ENCODE assay signal across 10 mouse cellular contexts in the genomic region with DNA sequence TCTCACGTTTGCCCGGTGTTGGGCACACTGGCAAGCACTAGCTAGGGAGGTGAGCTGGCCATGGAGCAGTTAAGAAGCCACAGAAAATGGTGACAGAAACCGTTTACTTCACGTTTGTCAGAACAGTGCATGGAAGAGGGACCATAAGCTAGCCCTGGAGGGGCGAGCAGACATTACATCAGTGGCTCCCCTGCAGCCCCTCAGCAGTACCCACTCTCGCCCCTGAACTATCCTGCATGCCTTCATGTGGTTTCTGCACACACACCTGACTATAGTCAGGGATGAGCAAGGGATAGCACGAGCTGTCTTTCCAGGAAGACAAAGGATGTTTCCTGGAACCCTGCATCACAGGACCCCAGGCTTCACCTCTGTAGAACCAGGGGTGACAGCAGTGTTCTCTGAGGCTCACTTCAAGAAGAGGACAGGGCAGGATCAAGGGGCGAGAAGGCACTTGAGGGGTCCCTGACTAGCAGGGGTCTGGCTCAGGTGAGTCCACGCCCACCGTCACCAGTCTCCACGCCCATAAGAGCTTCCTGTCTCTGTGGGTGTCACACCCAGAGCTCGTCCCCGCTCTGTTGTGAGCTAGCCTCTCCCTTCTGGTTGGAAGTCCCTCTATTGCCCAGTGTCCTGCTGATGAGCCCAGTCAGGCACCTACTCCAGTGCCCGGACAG. TPM values are rescaled to one million over a fixed set of nuclear protein-coding genes. Genes with fewer than 3 reads are reported as not detected.
DNase-seq lines count a peak whose midpoint lies in the region; ATAC-seq lines count a peak whose summit lies in the region.
"Had no signal": no experiment of that assay in that cellular context is flagged by ENCODE, and none has a peak within 500 bp of the region (broad histone marks: within the 10 kb centered on the region; RNA-seq: fewer than 3 reads in every experiment).

No protein-coding gene starts in this region.

- ATAC-seq in heart, embryonic 14.5 days (ENCODE audit: insufficient number of reproducible peaks, insufficient read depth, low FRiP score, low read depth) = peak; percentile 6; the same call in 1 of the 2 replicates
- peak; percentile 26; the same call in 1 of the 2 replicates for ATAC-seq in liver, embryonic 13.5 days (ENCODE audit: low read depth)
- ATAC-seq in liver, embryonic 12.5 days = no peak
- 0 out of 2 replicates have a peak, but pooled peaks have one; percentile 9 for ATAC-seq in embryonic facial prominence, embryonic 14.5 days (ENCODE audit: low read depth)
- peak; percentile 7; the same call in 1 of the 2 replicates for ATAC-seq in megakaryocyte, adult 5-6 weeks (ENCODE audit: poor library complexity, severe bottlenecking)

- 71% methylated on average over 14 of the region's 14 CpGs for WGBS in heart, embryonic 14.5 days
- 51% methylated on average over 14 of the region's 14 CpGs for WGBS in liver, embryonic 13.5 days (ENCODE audit: insufficient replicate concordance)
- WGBS in liver, embryonic 12.5 days (ENCODE audit: insufficient replicate concordance) = 57% methylated on average over 14 of the region's 14 CpGs
- WGBS in embryonic facial prominence, embryonic 14.5 days = 77% methylated on average over 14 of the region's 14 CpGs

- no peaks in the 10 kb centered on the region for H3K9me3 ChIP-seq in heart, embryonic 14.5 days (ENCODE audit: control insufficient read depth, low read length)
- H3K9me3 ChIP-seq in liver, embryonic 13.5 days (replicated peaks) = no peaks in the 10 kb centered on the region
- no peaks in the 10 kb centered on the region for H3K9me3 ChIP-seq in liver, embryonic 12.5 days (replicated peaks)
- H3K9me3 ChIP-seq in embryonic facial prominence, embryonic 14.5 days (ENCODE audit: control insufficient read depth, low read length) = no peaks in the 10 kb centered on the region
- H3K9me3 ChIP-seq: forebrain, embryonic 12.5 days had no signal

- no peaks in the 10 kb centered on the region for H3K27me3 ChIP-seq in heart, embryonic 14.5 days (ENCODE audit: control insufficient read depth, insufficient read depth, low read length)
- no peaks in the 10 kb centered on the region for H3K27me3 ChIP-seq in liver, embryonic 13.5 days
- H3K27me3 ChIP-seq in liver, embryonic 12.5 days (replicated peaks) = no peaks in the 10 kb centered on the region; the same call in 1 of the 2 replicates
- no peaks in the 10 kb centered on the region for H3K27me3 ChIP-seq in embryonic facial prominence, embryonic 14.5 days (replicated peaks; ENCODE audit: control insufficient read depth, insufficient read depth, low read length)

- peaks cover 8 to 11% of the 10 kb centered on the region in 2 experiments; a peak in 3 of 4 replicates for H3K4me1 ChIP-seq in heart, embryonic 14.5 days (ENCODE audit: control insufficient read depth in 2 of 2, insufficient read depth in 2 of 2, low read length in 2 of 2)
- no peaks in the 10 kb centered on the region for H3K4me1 ChIP-seq in liver, embryonic 13.5 days (replicated peaks)
- H3K4me1 ChIP-seq in liver, embryonic 12.5 days = no peaks in the 10 kb centered on the region
- H3K4me1 ChIP-seq in embryonic facial prominence, embryonic 14.5 days (ENCODE audit: control insufficient read depth, insufficient read depth, low read length) = peaks cover 9% of the 10 kb centered on the region; the same call in 1 of the 2 replicates
- H3K4me1 ChIP-seq: forebrain, embryonic 12.5 days had no signal

- no peak overlapping the region for H3K27ac ChIP-seq in heart, embryonic 14.5 days (replicated peaks in 1 of 2; ENCODE audit: control insufficient read depth in 1 of 2, insufficient read depth in 1 of 2, low read depth in 2 of 2, low read length in 2 of 2)
- no peak overlapping the region for H3K27ac ChIP-seq in liver, embryonic 13.5 days
- H3K27ac ChIP-seq in liver, embryonic 12.5 days = no peak overlapping the region
- H3K27ac ChIP-seq in embryonic facial prominence, embryonic 14.5 days (replicated peaks; ENCODE audit: low read depth, low read length) = no peak overlapping the region
- H3K27ac ChIP-seq: forebrain, embryonic 12.5 days had no signal

- intact Hi-C loops in heart, postnatal 10 days (cut with DNase I) = no loop called here
- intact Hi-C loops in heart, postnatal 25 days (cut with DNase I) = no loop called here

- no peak overlapping the region for H3K9ac ChIP-seq in heart, embryonic 14.5 days (ENCODE audit: low read length)
- no peak overlapping the region for H3K9ac ChIP-seq in liver, embryonic 13.5 days
- no peak overlapping the region for H3K9ac ChIP-seq in liver, embryonic 12.5 days
- H3K9ac ChIP-seq in embryonic facial prominence, embryonic 14.5 days (ENCODE audit: low read depth, low read length) = no peak overlapping the region
- H3K9ac ChIP-seq: forebrain, embryonic 12.5 days had no signal

- H3K4me2 ChIP-seq in heart, embryonic 14.5 days (ENCODE audit: low read length) = no peak overlapping the region
- no peak overlapping the region for H3K4me2 ChIP-seq in liver, embryonic 13.5 days
- no peak overlapping the region for H3K4me2 ChIP-seq in liver, embryonic 12.5 days
- H3K4me2 ChIP-seq in embryonic facial prominence, embryonic 14.5 days (ENCODE audit: low read depth, low read length) = no peak overlapping the region
- H3K4me2 ChIP-seq: forebrain, embryonic 12.5 days had no signal

- DNase-seq in heart, postnatal 10 days = no peak
- DNase-seq in liver, embryonic 13.5 days = no peak
- no peak for DNase-seq in embryonic facial prominence, embryonic 14.5 days (ENCODE audit: low spot score)
- DNase-seq in heart, adult 9 months (ENCODE audit: low spot score in 2 of 2) = no peak
- DNase-seq in heart, postnatal 25 days (ENCODE audit: low spot score) = no peak

- H3K36me3 ChIP-seq in heart, embryonic 14.5 days (ENCODE audit: control insufficient read depth, insufficient read depth, low read length) = no peaks in the 10 kb centered on the region
- H3K36me3 ChIP-seq in liver, embryonic 13.5 days = no peaks in the 10 kb centered on the region
- no peaks in the 10 kb centered on the region for H3K36me3 ChIP-seq in liver, embryonic 12.5 days
- H3K36me3 ChIP-seq in embryonic facial prominence, embryonic 14.5 days (ENCODE audit: control insufficient read depth, insufficient read depth, low read length) = no peaks in the 10 kb centered on the region
- H3K36me3 ChIP-seq: forebrain, embryonic 12.5 days; G1E had no signal

- H3K4me3 ChIP-seq in heart, embryonic 14.5 days (ENCODE audit: control insufficient read depth in 1 of 2, insufficient read depth in 1 of 2, low read depth in 1 of 2, low read length in 2 of 2) = no peak overlapping the region
- no peak overlapping the region for H3K4me3 ChIP-seq in liver, embryonic 13.5 days (replicated peaks)
- no peak overlapping the region for H3K4me3 ChIP-seq in liver, embryonic 12.5 days
- H3K4me3 ChIP-seq in embryonic facial prominence, embryonic 14.5 days (ENCODE audit: low read depth, low read length) = no peak overlapping the region
- H3K4me3 ChIP-seq: forebrain, embryonic 12.5 days had no signal

RNA-seq across cellular contexts. Expression of a gene that starts 35.6 kb away (rescaled TPM):
- 3.1 and 4.2 TPM in 2 replicates for polyA plus RNA-seq in heart, embryonic 14.5 days (2014; fragmentation: Nextera tagmentation; extraction: Ambion mirVana)
- 1 to 10 TPM; 1.2 to 1.7 TPM for total RNA-seq in heart, postnatal 10 days (2021)
- 0.40 and 0.61 TPM in 2 replicates for polyA plus RNA-seq in liver, embryonic 13.5 days (2015; fragmentation: Nextera tagmentation; extraction: Ambion mirVana)
- 0.42 and 0.60 TPM in 2 replicates for polyA plus RNA-seq in liver, embryonic 12.5 days (2016; fragmentation: Nextera tagmentation; extraction: Ambion mirVana)
- polyA plus RNA-seq in embryonic facial prominence, embryonic 14.5 days (2014; fragmentation: Nextera tagmentation; extraction: Ambion mirVana) = 2.4 TPM in 2 replicates
- total RNA-seq in megakaryocyte, adult 5-6 weeks (2015) = 7.9 and 9.1 TPM in 2 replicates
- 5.8 and 8.6 TPM in 2 replicates for total RNA-seq in megakaryocyte, adult 5-6 weeks (2017)
- 1 to 10 TPM; 1.2 to 1.3 TPM for total RNA-seq in heart, postnatal 25 days (2021)
- polyA plus RNA-seq: G1E had no signal
